Mouse (Mus musculus): ENCODE measurements around the gene Gm20388.

GRCm38 (mm10) chr8:120161658-120162403, 251.2 kb downstream of the Gm20388 start:
- TF ChIP-seq CTCF (IDR thresholded peaks at IDR 0.05; ENCODE audit: low read depth) (no peak), EP300 (optimal IDR thresholded peaks at IDR 0.05) (no peak)
